Mouse (Mus musculus) liver, embryonic 14.5 days (tissue): Measurements from ENCODE around the gene Vps4b. TPM values are rescaled to one million over a fixed set of nuclear protein-coding genes. Genes with fewer than 3 reads are reported as not detected.

ENCODE experiments used
- ATAC-seq: fragments of 200-750 bp; cut with Nextera tagmentation; 2 replicates; pipeline ENCODE4 v1.8.0; 2017; ENCODE audit warnings: moderate number of reproducible peaks, mild to moderate bottlenecking, moderate library complexity; ENCODE audit not compliant: insufficient read depth
- DNase-seq, 3 experiments: peaks; one replicate each; pipeline ENCODE4 v3.0.0-alpha.2; 2012 to 2013; ENCODE audit warnings: low read depth in 3 of 3, low spot score in 3 of 3
- H3K27ac ChIP-seq: fragments of 300-500 bp; sonication (generic); 2 replicates; pipeline ENCODE4 v1.5.1; 2014; ENCODE audit warnings: moderate library complexity, mild to moderate bottlenecking, control low read depth, inconsistent platforms
- H3K27me3 ChIP-seq: fragments of 300-500 bp; sonication (generic); 2 replicates; pipeline ENCODE4 v1.6.1; 2014; ENCODE audit warnings: mild to moderate bottlenecking, low read length, moderate library complexity; ENCODE audit not compliant: control insufficient read depth, insufficient read depth
- H3K36me3 ChIP-seq: fragments of 300-500 bp; sonication (generic); replicated peaks from 2 replicates; pipeline ENCODE4 v1.6.1; 2014; ENCODE audit warnings: low read depth; ENCODE audit not compliant: control insufficient read depth, insufficient read depth
- H3K4me1 ChIP-seq, 2 experiments: fragments of 200-500 bp in 1 of 2; fragments of 300-500 bp in 1 of 2; sonication (generic) in 1 of 2; replicated peaks; 2 replicates each; pipeline ENCODE4 v1.6.1; 2012 to 2014; ENCODE audit warnings: antibody characterized with exemption in 1 of 2, inconsistent platforms in 1 of 2, low read length in 1 of 2; ENCODE audit not compliant: control insufficient read depth in 2 of 2, insufficient read depth in 2 of 2
- H3K4me2 ChIP-seq: fragments of 300-500 bp; sonication (generic); 2 replicates; pipeline ENCODE4 v1.6.1; 2014; ENCODE audit warnings: low read depth, mild to moderate bottlenecking, control low read depth, moderate library complexity
- H3K4me3 ChIP-seq, 2 experiments: fragments of 200-500 bp in 1 of 2; fragments of 300-500 bp in 1 of 2; sonication (generic) in 1 of 2; 2 replicates each; pipeline ENCODE4 v1.5.1; 2012 to 2014; ENCODE audit warnings: low read depth in 2 of 2, low read length in 2 of 2, mild to moderate bottlenecking in 2 of 2, control low read depth in 1 of 2, inconsistent platforms in 1 of 2, moderate library complexity in 1 of 2; ENCODE audit not compliant: insufficient read depth in 1 of 2
- H3K9ac ChIP-seq: fragments of 300-500 bp; sonication (generic); replicated peaks from 2 replicates; pipeline ENCODE4 v1.6.1; 2014; ENCODE audit warnings: mild to moderate bottlenecking, control low read depth, moderate library complexity
- H3K9me3 ChIP-seq: fragments of 300-500 bp; sonication (generic); 2 replicates; pipeline ENCODE4 v1.6.1; 2016; ENCODE audit warnings: low read length, mixed read lengths; ENCODE audit not compliant: control insufficient read depth
- CTCF ChIP-seq: IDR thresholded peaks from 2 replicates; pipeline ENCODE4 v1.5.1; 2016; ENCODE audit warnings: antibody characterized with exemption, low read depth, control low read depth
- EP300 ChIP-seq: IDR thresholded peaks from 2 replicates; pipeline ENCODE4 v1.6.1; 2016; ENCODE audit warnings: antibody characterized with exemption, low read depth
- WGBS: fragments of 180-500 bp; shearing (Covaris S2); extraction: QIAGEN DNeasy Blood & Tissue Kit; methylation state at CpG from one replicate; pipeline ENCODE4 v1.1.7; 2014; ENCODE audit not compliant: insufficient replicate concordance; 5-methylcytosine and 5-hydroxymethylcytosine counted together
- polyA plus RNA-seq, 2 experiments: library from polyadenylated mRNA; depleted of rRNA in 1 of 2; stranded (reverse) in 1 of 2; unstranded in 1 of 2; fragments of >200 nt; fragmentation: Nextera tagmentation in 1 of 2; extraction: Ambion mirVana in 1 of 2; gene quantifications; 2 replicates each; pipeline versions ENCODE4 v1.2.1 to v1.2.3; 2012 to 2014

The Vps4b gene
- polyA plus RNA-seq, 2 experiments = 9.5 to 21.9 TPM

- ATAC-seq (no peak), DNase-seq (no peak)
- Histone ChIP-seq H3K27me3 (no peaks in the 10 kb centered on the region), H3K4me2 (no peak overlapping the region), H3K4me3 (no peak overlapping the region), H3K9ac (no peak overlapping the region), H3K36me3 (no peaks in the 10 kb centered on the region; the same call in 1 of the 2 replicates), H3K4me1 (no peaks in the 10 kb centered on the region), H3K9me3 (no peaks in the 10 kb centered on the region), H3K27ac (no peak overlapping the region)
- 78% methylated on average over 2 of the region's 2 CpGs for WGBS
- TF ChIP-seq CTCF = no peak
- no peak for TF ChIP-seq EP300
Measured at GRCm38 (mm10) chr1:106764846-106765245, 31.7 kb downstream of the Vps4b start.

- no peak overlapping the region for H3K9ac ChIP-seq
- TF ChIP-seq EP300 = no peak
- TF ChIP-seq CTCF = no peak
- H3K36me3 ChIP-seq = no peaks in the 10 kb centered on the region; the same call in 1 of the 2 replicates
- no peak overlapping the region for H3K4me3 ChIP-seq
- WGBS = 78% methylated on average over 3 of the region's 3 CpGs
- H3K27ac ChIP-seq = no peak overlapping the region
- H3K27me3 ChIP-seq = no peaks in the 10 kb centered on the region
- H3K4me2 ChIP-seq = no peak overlapping the region
- ATAC-seq (no peak), DNase-seq (no peak)
- no peaks in the 10 kb centered on the region for H3K9me3 ChIP-seq
- no peaks in the 10 kb centered on the region for H3K4me1 ChIP-seq
Measured at GRCm38 (mm10) chr1:106764281-106764680, 32.2 kb downstream of the Vps4b start.

DNA sequence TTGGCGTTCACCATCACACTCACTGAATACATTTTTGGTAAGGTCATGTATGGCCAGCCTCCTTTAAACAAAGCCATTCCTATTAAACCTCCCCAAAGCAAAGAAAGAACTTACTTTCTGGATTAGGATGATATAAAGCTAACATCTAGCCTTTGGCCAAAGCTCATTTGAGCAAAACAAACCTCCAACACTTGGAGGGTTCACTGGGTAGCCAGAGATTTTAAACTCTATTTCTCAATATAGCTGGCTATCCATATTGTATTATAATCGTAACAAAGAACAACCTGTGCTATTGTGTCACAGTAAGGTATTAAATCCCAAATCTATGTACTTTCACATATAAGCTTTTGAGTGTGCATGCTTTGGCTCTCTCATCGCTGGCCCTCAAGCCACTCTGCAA lies 35.8 kb downstream of the Vps4b start:
- TF ChIP-seq EP300 (no peak), CTCF (no peak)
- H3K4me3 ChIP-seq = no peak overlapping the region
- no peaks in the 10 kb centered on the region for H3K36me3 ChIP-seq
- no peaks in the 10 kb centered on the region for H3K9me3 ChIP-seq
- H3K27ac ChIP-seq = no peak overlapping the region
- H3K4me1 ChIP-seq = peaks cover 0 to 8% of the 10 kb centered on the region in 2 experiments; a peak in 2 of 4 replicates
- 72% methylated on average over 3 of the region's 3 CpGs for WGBS
- H3K27me3 ChIP-seq = no peaks in the 10 kb centered on the region
- no peak overlapping the region for H3K4me2 ChIP-seq
- ATAC-seq (no peak), DNase-seq (no peak)
- H3K9ac ChIP-seq = no peak overlapping the region

DNA sequence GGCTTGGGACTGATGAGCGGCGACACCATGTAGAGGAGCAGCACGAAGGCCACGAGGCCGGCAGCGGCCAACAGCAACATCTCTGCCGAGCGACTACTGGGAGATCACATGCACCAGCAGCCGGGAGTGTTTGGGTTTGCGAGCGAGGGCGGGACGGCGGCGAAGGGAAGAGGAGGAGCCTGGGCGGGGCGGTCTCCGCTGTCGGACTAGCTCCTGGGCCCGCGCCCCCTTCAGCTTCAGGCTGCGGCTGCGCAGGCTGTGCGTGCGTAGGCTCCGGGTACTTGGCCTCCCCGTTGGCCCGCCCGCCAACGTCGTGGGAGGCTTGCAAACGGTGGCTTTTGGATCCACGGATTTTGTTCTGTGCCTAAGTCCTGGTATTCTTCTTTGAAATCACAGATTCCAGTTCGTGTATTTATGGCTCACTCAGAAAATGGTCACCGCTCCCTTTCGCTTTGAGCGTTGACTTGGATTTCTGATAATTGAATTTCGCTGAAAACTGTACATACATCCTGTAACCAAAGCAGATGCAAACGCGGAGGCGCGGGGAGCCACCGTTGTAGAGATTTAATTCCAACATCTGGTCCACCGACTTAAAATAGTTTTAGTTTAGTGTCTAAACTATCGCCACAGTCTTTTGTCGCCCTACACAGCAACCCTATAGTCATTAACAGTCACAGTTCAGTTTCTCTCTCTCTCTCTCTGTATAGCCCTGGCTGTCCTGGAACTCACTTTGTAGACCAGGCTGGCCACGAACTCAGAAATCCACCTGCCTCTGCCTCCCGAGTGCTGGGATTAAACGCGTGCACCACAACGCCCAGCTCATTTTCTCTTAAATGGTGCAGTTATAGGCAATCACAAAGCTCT lies 36.7 kb downstream of the Vps4b start, which contains the start of gene Kdsr:
Gene Kdsr (minus strand): TSS at position 156 of the 864 bp plus-strand sequence.
- peak; percentile 84 to 86 (median 84) for DNase-seq
- H3K27ac ChIP-seq = peak within 1 kb of the TSS; percentile 62
- TF ChIP-seq CTCF (peak; percentile 44), EP300 (no peak)
- no peaks in the 10 kb centered on the region for H3K9me3 ChIP-seq
- peak within 1 kb of the TSS; percentile 57 to 66 for H3K4me3 ChIP-seq
- no peaks in the 10 kb centered on the region for H3K36me3 ChIP-seq
- ATAC-seq = peak; percentile 98
- peak within 1 kb of the TSS; percentile 99 for H3K4me2 ChIP-seq
- H3K27me3 ChIP-seq = no peaks in the 10 kb centered on the region
- H3K4me1 ChIP-seq = peaks cover 0 to 8% of the 10 kb centered on the region in 2 experiments; a peak in 2 of 4 replicates
- peak within 1 kb of the TSS; percentile 84 for H3K9ac ChIP-seq
- WGBS = 2% methylated on average over 50 of the region's 51 CpGs

DNA sequence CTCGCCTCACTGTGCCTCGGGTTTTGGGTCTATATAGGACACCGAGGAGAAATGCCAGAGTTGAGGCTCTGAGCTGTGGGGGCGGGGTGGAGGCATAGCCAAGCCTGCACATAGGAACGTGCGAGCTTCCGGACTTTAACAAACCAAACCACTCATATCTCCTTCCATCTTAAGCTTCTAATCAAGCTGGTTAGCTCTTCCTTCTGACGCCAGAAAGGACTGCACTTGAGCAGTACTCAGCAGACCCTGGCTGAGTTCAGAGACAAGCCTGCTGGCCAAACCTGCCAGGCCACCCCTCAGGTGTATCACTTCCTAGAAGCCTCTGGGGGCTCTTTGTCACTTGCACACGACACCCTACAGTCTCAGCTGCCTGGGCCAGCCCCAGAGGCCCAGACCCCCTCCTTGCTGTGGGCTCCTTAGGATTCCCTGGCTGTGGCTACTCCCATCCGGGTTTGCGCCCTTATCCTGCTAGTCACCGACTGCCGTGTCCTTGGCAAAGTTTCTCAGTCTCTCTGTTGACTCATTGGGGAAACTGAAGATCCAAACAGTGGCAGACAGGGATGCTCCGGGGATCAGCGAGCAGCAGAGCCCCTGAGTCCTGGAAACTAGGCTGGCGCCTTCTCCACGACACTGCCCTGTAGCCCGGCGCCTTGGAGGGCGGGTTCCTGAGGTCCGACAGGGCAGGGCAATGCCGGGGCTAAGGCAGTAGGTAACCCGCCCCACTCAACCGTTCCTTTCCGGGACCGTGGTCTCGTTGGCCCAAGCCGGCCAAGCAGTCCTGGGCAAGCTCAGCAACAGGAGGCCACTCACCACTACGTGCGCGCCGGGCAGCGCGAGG lies 37.6 kb downstream of the Vps4b start:
- Histone ChIP-seq H3K9ac (peak overlapping the region; percentile 84), H3K9me3 (no peaks in the 10 kb centered on the region), H3K4me3 (peak overlapping the region; percentile 53 to 66), H3K4me1 (peaks cover 0 to 8% of the 10 kb centered on the region in 2 experiments; a peak in 2 of 4 replicates), H3K4me2 (peak overlapping the region; percentile 99), H3K27me3 (no peaks in the 10 kb centered on the region), H3K36me3 (no peaks in the 10 kb centered on the region), H3K27ac (peak overlapping the region; percentile 62)
- under 1% methylated on average over 34 of the region's 34 CpGs for WGBS
- TF ChIP-seq CTCF (no peak), EP300 (no peak)
- ATAC-seq = peak; percentile 71
- peak in 2 of 3 experiments; percentile 1 to 13 for DNase-seq
